In the genomic region with DNA sequence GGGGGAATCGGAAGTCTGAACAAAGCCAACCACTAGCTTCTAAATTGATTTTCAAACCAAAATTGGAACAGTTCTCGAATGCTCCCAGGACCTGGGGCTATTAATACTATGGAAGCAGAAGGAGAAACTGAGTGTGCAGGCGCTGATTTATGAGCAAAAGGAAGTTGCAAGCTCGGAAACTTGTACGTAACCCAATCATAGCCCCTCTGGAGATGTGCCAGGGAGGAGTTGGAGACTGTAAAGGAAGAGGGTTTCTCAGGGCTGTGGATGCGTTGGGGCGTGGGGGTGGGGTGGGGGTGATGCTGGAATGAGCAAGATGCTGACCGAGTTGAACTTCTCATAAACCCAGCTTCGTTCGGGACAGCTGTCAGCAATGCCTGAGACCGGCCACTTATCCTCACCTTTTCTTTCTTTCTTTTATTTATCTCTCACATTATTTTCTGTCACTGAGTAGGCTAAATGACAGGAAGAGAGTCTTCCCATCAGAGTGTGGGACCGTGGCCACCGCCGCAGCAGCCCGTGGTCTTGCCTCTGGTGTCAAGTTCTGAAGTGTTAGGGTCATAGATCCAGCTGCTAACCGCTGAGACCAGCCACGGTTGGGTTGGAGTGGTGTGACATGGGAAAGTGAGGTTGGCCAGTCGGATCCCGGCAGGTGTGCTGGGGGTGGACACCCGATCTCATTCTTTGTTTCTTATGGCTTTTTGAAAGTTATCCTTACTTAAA, we compare ENCODE assay signal across 23 mouse cellular contexts. TPM values are rescaled to one million over a fixed set of nuclear protein-coding genes. Genes with fewer than 3 reads are reported as not detected.
DNase-seq lines count a peak whose midpoint lies in the region; ATAC-seq and TF ChIP-seq lines count a peak whose summit lies in the region.
"Had no signal": no experiment of that assay in that cellular context is flagged by ENCODE, and none has a peak within 500 bp of the region (broad histone marks: within the 10 kb centered on the region; RNA-seq: fewer than 3 reads in every experiment).

No protein-coding gene starts in this region.

- H3K4me3 ChIP-seq in lung, postnatal 0 days (ENCODE audit: low read depth, low read length): no peak overlapping the region
- no peak overlapping the region for H3K4me3 ChIP-seq in limb, embryonic 15.5 days
- H3K4me3 ChIP-seq: erythroblast, embryonic 14.5 days; forebrain, embryonic 13.5 days; heart, embryonic 15.5 days; limb, embryonic 12.5 days; megakaryocyte, embryonic 14.5 days; midbrain, embryonic 15.5 days; neural tube, embryonic 15.5 days had no signal

- no peak for TF ChIP-seq CTCF in lung, postnatal 0 days (IDR thresholded peaks at IDR 0.05)

- no peak for DNase-seq in lung, postnatal 0 days (ENCODE audit: low spot score)
- no peak for DNase-seq in lung, postnatal 36 days
- peak; percentile 45 for DNase-seq in kidney, adult 9 months
- DNase-seq in kidney, postnatal 14 days: peak; percentile 71
- no peak for DNase-seq in urinary bladder, postnatal 10 days (ENCODE audit: low spot score)
- DNase-seq: adrenal gland, adult 8-10 months; cerebellum, adult 9-10 months; gastrocnemius, postnatal 14 days; thymus, adult 2 months had no signal

- no peaks in the 10 kb centered on the region for H3K36me3 ChIP-seq in lung, postnatal 0 days (ENCODE audit: insufficient read depth, low read length)
- no peaks in the 10 kb centered on the region for H3K36me3 ChIP-seq in limb, embryonic 15.5 days
- H3K36me3 ChIP-seq: heart, embryonic 15.5 days; limb, embryonic 12.5 days; midbrain, embryonic 15.5 days; neural tube, embryonic 15.5 days had no signal

- TF ChIP-seq EP300 in lung, postnatal 0 days (IDR thresholded peaks at IDR 0.05): no peak

- no peaks in the 10 kb centered on the region for H3K4me1 ChIP-seq in lung, postnatal 0 days (ENCODE audit: insufficient read depth, low read depth, low read length)
- H3K4me1 ChIP-seq in limb, embryonic 15.5 days: peaks cover 14% of the 10 kb centered on the region
- H3K4me1 ChIP-seq: megakaryocyte, embryonic 14.5 days; midbrain, embryonic 15.5 days; neural tube, embryonic 15.5 days had no signal

- H3K4me2 ChIP-seq in lung, postnatal 0 days (replicated peaks; ENCODE audit: low read depth, low read length): 0 out of 2 replicates have a peak overlapping the region, but pooled peaks have one; percentile 5
- H3K4me2 ChIP-seq in limb, embryonic 15.5 days: no peak overlapping the region
- H3K4me2 ChIP-seq: forebrain, embryonic 13.5 days; heart, embryonic 15.5 days; limb, embryonic 12.5 days; midbrain, embryonic 15.5 days; neural tube, embryonic 15.5 days had no signal

- H3K9me3 ChIP-seq in lung, postnatal 0 days (ENCODE audit: low read length): no peaks in the 10 kb centered on the region
- no peaks in the 10 kb centered on the region for H3K9me3 ChIP-seq in limb, embryonic 15.5 days
- H3K9me3 ChIP-seq: forebrain, embryonic 13.5 days; heart, embryonic 15.5 days; limb, embryonic 12.5 days; midbrain, embryonic 15.5 days; neural tube, embryonic 15.5 days had no signal

- no peak overlapping the region for H3K9ac ChIP-seq in lung, postnatal 0 days (replicated peaks; ENCODE audit: low read depth)
- H3K9ac ChIP-seq in limb, embryonic 15.5 days: no peak overlapping the region
- H3K9ac ChIP-seq: forebrain, embryonic 13.5 days; heart, embryonic 15.5 days; limb, embryonic 12.5 days; midbrain, embryonic 15.5 days; neural tube, embryonic 15.5 days had no signal

- no peak overlapping the region for H3K27ac ChIP-seq in lung, postnatal 0 days (ENCODE audit: low read length)
- H3K27ac ChIP-seq in limb, embryonic 15.5 days: peak overlapping the region; percentile 67
- H3K27ac ChIP-seq: forebrain, embryonic 13.5 days; heart, embryonic 15.5 days; midbrain, embryonic 15.5 days; neural tube, embryonic 15.5 days had no signal

- no peaks in the 10 kb centered on the region for H3K27me3 ChIP-seq in lung, postnatal 0 days (replicated peaks; ENCODE audit: insufficient read depth, low read length)
- no peaks in the 10 kb centered on the region for H3K27me3 ChIP-seq in limb, embryonic 15.5 days
- H3K27me3 ChIP-seq: forebrain, embryonic 13.5 days; limb, embryonic 12.5 days; midbrain, embryonic 15.5 days; neural tube, embryonic 15.5 days had no signal

- 41% methylated on average over 19 of the region's 20 CpGs for WGBS in lung, postnatal 0 days
- WGBS in limb, embryonic 15.5 days: 44% methylated on average over 20 of the region's 20 CpGs

- ATAC-seq in lung, postnatal 0 days: no peak
- no peak for ATAC-seq in limb, embryonic 15.5 days (ENCODE audit: insufficient number of reproducible peaks, low FRiP score, low TSS enrichment, low read depth)
- ATAC-seq in frontal cortex, adult (ENCODE audit: low TSS enrichment): no peak
- ATAC-seq: forebrain, embryonic 13.5 days; hindbrain, embryonic 16.5 days; midbrain, embryonic 15.5 days had no signal

RNA-seq across cellular contexts. Expression of a gene that starts 54.2 kb away (rescaled TPM):
- not detected in 2 replicates for polyA plus RNA-seq in lung, postnatal 0 days (2015; fragmentation: Nextera tagmentation; extraction: Ambion mirVana)
- 0.10 and 0.19 TPM in 2 replicates for polyA plus RNA-seq in limb, embryonic 15.5 days (2015; fragmentation: Nextera tagmentation; extraction: Ambion mirVana)
- polyA plus RNA-seq: embryonic facial prominence, embryonic 11.5 days; erythroblast, embryonic 14.5 days; forebrain, embryonic 13.5 days; heart, embryonic 15.5 days; hindbrain, embryonic 16.5 days; large intestine, adult 2 months; limb, embryonic 12.5 days; liver, embryonic 16.5 days; midbrain, embryonic 15.5 days; neural tube, embryonic 15.5 days; stomach, embryonic 16.5 days; thymus, adult 2 months had no signal

Comparison
In these comparisons a context has a peak if more than half of its experiments do, and no peak if none do; other contexts are left out.
1. DNase-seq: peak in kidney, adult 9 months (single experiment) and kidney, postnatal 14 days (single experiment); none in lung, postnatal 0 days (single experiment), lung, postnatal 36 days (single experiment) and urinary bladder, postnatal 10 days (single experiment).